Mouse (Mus musculus) large intestine, adult 2 months (tissue): ENCODE results near the gene Cacng4. TPM values are rescaled to one million over a fixed set of nuclear protein-coding genes. Genes with fewer than 3 reads are reported as not detected.

Source experiments
- DNase-seq: peaks from one replicate; pipeline ENCODE4 v3.0.0-alpha.2; 2012; ENCODE audit warnings: low read depth, low spot score
- WGBS: fragments of 180-500 bp; shearing (Covaris S2); methylation state at CpG from one replicate; pipeline ENCODE4 v1.1.7; 2018; 5-methylcytosine and 5-hydroxymethylcytosine counted together
- polyA plus RNA-seq: library from polyadenylated mRNA; depleted of rRNA; stranded (reverse); fragments of >200 nt; gene quantifications from 2 replicates; pipeline ENCODE4 v1.2.3, GENCODE M21; 2012; rRNA removed

Cacng4 gene
- polyA plus RNA-seq, 1 experiment: 0.58 TPM

- DNase-seq: no peak
- 92% methylated on average over 9 of the region's 9 CpGs for WGBS
Observed at GRCm38 (mm10) chr11:107682694-107683355, 111.5 kb downstream of the Cacng4 start.

Other genes with a start within 250 kb of the Cacng4 start
- 13.6 and 15.3 TPM in 2 replicates for gene Helz, start 246.6 kb downstream of the Cacng4 start, polyA plus RNA-seq
- 0.11 and 0.35 TPM in 2 replicates for gene Cacng1, start 78.0 kb downstream of the Cacng4 start, polyA plus RNA-seq
- gene Cacng5, start 120.5 kb upstream of the Cacng4 start, polyA plus RNA-seq: 0.01 and 0.04 TPM in 2 replicates